ENCODE assay signal across 8 mouse cellular contexts in the genomic region with DNA sequence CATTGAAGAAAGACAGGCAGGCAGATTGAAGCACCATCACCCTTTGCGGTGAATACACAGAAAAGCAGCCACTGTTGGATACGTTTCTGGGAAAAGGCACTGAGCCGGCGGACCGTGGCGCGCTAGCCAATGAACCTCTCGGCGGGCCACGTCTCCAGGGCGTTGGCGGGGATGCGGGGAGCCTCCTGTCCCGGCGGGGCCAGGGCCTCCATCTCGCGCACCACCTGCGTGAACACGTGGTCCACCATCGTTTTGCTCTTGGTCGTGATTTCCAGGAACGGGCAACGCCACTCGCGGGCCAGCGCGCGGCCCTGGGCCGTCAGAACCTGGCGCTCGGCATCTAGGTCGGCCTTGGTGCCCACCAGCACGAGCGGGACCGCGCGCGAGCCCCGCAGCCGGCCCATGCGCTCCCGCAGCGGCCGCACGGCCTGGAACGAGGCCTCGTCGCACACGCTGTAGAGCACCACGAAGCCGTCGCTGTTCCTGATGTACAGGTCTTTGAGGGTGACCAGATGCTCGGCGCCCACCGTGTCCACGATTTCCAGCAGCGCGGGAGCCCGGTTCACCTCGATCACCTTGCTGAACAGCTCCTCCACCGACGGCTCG. TPM values are rescaled to one million over a fixed set of nuclear protein-coding genes. Genes with fewer than 3 reads are reported as not detected.
DNase-seq lines count a peak whose midpoint lies in the region; ATAC-seq and TF ChIP-seq lines count a peak whose summit lies in the region.

No protein-coding gene starts in this region.

- peaks cover 24% of the 10 kb centered on the region for H3K4me1 ChIP-seq in embryonic facial prominence, embryonic 15.5 days
- H3K4me1 ChIP-seq in neural tube, embryonic 13.5 days (replicated peaks) = peaks cover 33% of the 10 kb centered on the region

- no peaks in the 10 kb centered on the region for H3K36me3 ChIP-seq in embryonic facial prominence, embryonic 15.5 days
- H3K36me3 ChIP-seq in neural tube, embryonic 13.5 days = no peaks in the 10 kb centered on the region

- TF ChIP-seq CTCF in layer of hippocampus, adult 2 months (conservative IDR thresholded peaks at IDR 0.05) = no peak

- peak overlapping the region; percentile 67 for H3K27ac ChIP-seq in layer of hippocampus, adult 2 months
- H3K27ac ChIP-seq in embryonic facial prominence, embryonic 15.5 days (replicated peaks) = peak overlapping the region; percentile 51; the same call in 1 of the 2 replicates
- H3K27ac ChIP-seq in neural tube, embryonic 13.5 days (replicated peaks) = no peak overlapping the region

- 1% methylated on average over 63 of the region's 63 CpGs for WGBS in embryonic facial prominence, embryonic 15.5 days
- WGBS in neural tube, embryonic 13.5 days = under 1% methylated on average over 63 of the region's 63 CpGs

- H3K4me2 ChIP-seq in embryonic facial prominence, embryonic 15.5 days (replicated peaks) = peak overlapping the region; percentile 87
- H3K4me2 ChIP-seq in neural tube, embryonic 13.5 days = peak overlapping the region; percentile 63

- no peak for DNase-seq in layer of hippocampus, adult 2 months (ENCODE audit: low spot score in 2 of 2)
- no peak for DNase-seq in layer of hippocampus, adult 11-12 months (ENCODE audit: low spot score)
- DNase-seq in kidney, postnatal 10 days = peak; percentile 38
- no peak for DNase-seq in thymus, adult 18-20 months
- no peak for DNase-seq in layer of hippocampus, adult 9-11 months
- DNase-seq in natural killer cell, adult 2 months (ENCODE audit: low spot score in 2 of 2) = no peak

- peak overlapping the region; percentile 31 for H3K9ac ChIP-seq in embryonic facial prominence, embryonic 15.5 days
- peak overlapping the region; percentile 56 for H3K9ac ChIP-seq in neural tube, embryonic 13.5 days

- peak overlapping the region; percentile 52 for H3K4me3 ChIP-seq in layer of hippocampus, adult 2 months
- H3K4me3 ChIP-seq in embryonic facial prominence, embryonic 15.5 days (replicated peaks) = peak overlapping the region; percentile 55
- H3K4me3 ChIP-seq in neural tube, embryonic 13.5 days = peak overlapping the region; percentile 39

- H3K27me3 ChIP-seq in embryonic facial prominence, embryonic 15.5 days = peaks cover 49% of the 10 kb centered on the region
- H3K27me3 ChIP-seq in neural tube, embryonic 13.5 days = peaks cover 76% of the 10 kb centered on the region

- ATAC-seq in embryonic facial prominence, embryonic 15.5 days (ENCODE audit: insufficient number of reproducible peaks, low FRiP score, low TSS enrichment, low read depth) = peak; percentile 40; the same call in 1 of the 2 replicates
- no peak for ATAC-seq in neural tube, embryonic 13.5 days (ENCODE audit: low read depth)

- no peaks in the 10 kb centered on the region for H3K9me3 ChIP-seq in embryonic facial prominence, embryonic 15.5 days (replicated peaks)
- no peaks in the 10 kb centered on the region for H3K9me3 ChIP-seq in neural tube, embryonic 13.5 days

RNA-seq across cellular contexts. Expression of a gene that starts 0.5 kb away (rescaled TPM):
- total RNA-seq in layer of hippocampus, adult 2 months (2021) = 1 to 10 TPM; 5.2 to 6.1 TPM
- 20.8 and 24.6 TPM in 2 replicates for polyA plus RNA-seq in embryonic facial prominence, embryonic 15.5 days (2015; fragmentation: Nextera tagmentation; extraction: Ambion mirVana)
- 1.6 TPM in 2 replicates for polyA plus RNA-seq in neural tube, embryonic 13.5 days (2015; fragmentation: Nextera tagmentation; extraction: Ambion mirVana)

RNA-seq across cellular contexts. Expression of a gene that starts 42.9 kb away (rescaled TPM):
- under 1 TPM; 0.59 to 0.76 TPM for total RNA-seq in layer of hippocampus, adult 2 months (2021)
- polyA plus RNA-seq in embryonic facial prominence, embryonic 15.5 days (2015; fragmentation: Nextera tagmentation; extraction: Ambion mirVana) = 11.8 and 17.6 TPM in 2 replicates
- 0.98 and 1.9 TPM in 2 replicates for polyA plus RNA-seq in neural tube, embryonic 13.5 days (2015; fragmentation: Nextera tagmentation; extraction: Ambion mirVana)

RNA-seq across cellular contexts. Expression of a gene that starts 52.7 kb away (rescaled TPM):
- total RNA-seq in layer of hippocampus, adult 2 months (2021) = 100 to 1,000 TPM; 253 to 260 TPM
- polyA plus RNA-seq in embryonic facial prominence, embryonic 15.5 days (2015; fragmentation: Nextera tagmentation; extraction: Ambion mirVana) = 488 and 504 TPM in 2 replicates
- 552 and 587 TPM in 2 replicates for polyA plus RNA-seq in neural tube, embryonic 13.5 days (2015; fragmentation: Nextera tagmentation; extraction: Ambion mirVana)
